Mouse (Mus musculus): ENCODE measurements at regions not wholly inside any gene's neighbourhood (a gene's known extent, or its start where the extent isn't known, plus 50 kb on each side); places are given as distances from the start of the nearest gene placed in this dataset.
A peak's percentile ranks its signal among the peaks of the same experiment; 100 is the strongest.

GRCm38 (mm10) chrX:111052943-111053342 lies 57.3 kb upstream of the Cylc1 start:
- DNase-seq (ENCODE audit: low spot score), result peak; percentile 50

All from embryo, embryonic 10.5 days (tissue).